Mouse (Mus musculus): Measurements from ENCODE around the gene Tpgs1. TPM values are rescaled to one million over a fixed set of nuclear protein-coding genes. Genes with fewer than 3 reads are reported as not detected.
"Not testable (repeated sequence)": the region's sequence is repeated elsewhere in the genome, so short reads cannot be mapped to it uniquely, and the experiment has no call there.

Tpgs1 gene
- polyA plus RNA-seq, 1 experiment from 2014 or later = 61.7 TPM

DNA sequence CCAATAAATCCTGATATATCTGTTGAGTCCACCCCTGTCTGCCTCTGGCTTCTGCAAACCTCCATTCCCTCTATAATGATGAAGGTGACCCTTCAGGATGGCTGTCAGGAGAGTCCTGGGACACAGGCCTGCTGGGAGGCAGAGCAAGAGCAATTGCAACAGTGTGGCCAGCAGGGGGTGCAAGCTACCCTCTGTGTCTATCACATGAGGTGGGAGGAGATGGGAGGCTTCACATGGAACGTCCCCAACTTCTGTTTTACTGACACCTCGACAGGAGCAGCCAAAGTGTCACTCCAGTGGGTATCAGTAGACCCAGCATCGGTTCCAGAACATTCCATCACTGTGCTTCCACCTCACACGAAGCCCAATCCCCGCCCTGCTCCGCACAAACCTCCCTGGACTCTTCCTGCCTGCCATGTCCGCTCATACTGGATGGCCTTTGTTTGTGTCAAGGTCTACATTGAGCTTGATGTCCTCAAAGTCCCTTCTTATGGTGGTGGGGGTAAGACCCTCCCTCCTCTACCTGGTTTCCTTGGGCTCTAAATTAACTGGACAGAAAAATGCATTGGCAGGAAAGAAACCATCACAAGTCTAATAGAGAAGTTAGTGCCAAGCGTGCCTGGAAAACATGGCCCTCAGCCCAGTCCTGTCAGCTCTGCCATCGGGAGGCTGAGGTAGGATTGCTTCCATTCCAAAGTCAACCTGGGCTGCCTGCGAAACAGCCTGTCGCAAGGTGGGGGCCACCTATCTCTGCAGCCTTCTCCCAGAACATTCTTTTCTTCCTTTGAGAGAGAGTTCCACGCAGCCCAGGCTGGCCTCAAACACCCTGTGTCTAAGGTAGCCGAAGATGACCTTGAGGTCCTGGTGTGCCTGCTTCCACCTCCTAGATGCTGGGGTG, 26.3 kb downstream of the Tpgs1 start:
- Histone ChIP-seq H3K9me3 (no peaks in the 10 kb centered on the region), H3K27ac (peak overlapping the region; percentile 93), H3K4me1 (peaks cover 34% of the 10 kb centered on the region), H3K27me3 (no peaks in the 10 kb centered on the region), H3K4me3 (no peak overlapping the region), H3K36me3 (no peaks in the 10 kb centered on the region), H3K4me2 (peak overlapping the region; percentile 33; the same call in 1 of the 2 replicates), H3K9ac (peak overlapping the region; percentile 8; the same call in 1 of the 2 replicates)
- no peak; the same call in 1 of the 2 replicates for ATAC-seq (ENCODE audit: borderline replicate concordance, extremely low read depth, low FRiP score, low TSS enrichment)
- 48% methylated on average over 13 of the region's 13 CpGs for WGBS

DNA sequence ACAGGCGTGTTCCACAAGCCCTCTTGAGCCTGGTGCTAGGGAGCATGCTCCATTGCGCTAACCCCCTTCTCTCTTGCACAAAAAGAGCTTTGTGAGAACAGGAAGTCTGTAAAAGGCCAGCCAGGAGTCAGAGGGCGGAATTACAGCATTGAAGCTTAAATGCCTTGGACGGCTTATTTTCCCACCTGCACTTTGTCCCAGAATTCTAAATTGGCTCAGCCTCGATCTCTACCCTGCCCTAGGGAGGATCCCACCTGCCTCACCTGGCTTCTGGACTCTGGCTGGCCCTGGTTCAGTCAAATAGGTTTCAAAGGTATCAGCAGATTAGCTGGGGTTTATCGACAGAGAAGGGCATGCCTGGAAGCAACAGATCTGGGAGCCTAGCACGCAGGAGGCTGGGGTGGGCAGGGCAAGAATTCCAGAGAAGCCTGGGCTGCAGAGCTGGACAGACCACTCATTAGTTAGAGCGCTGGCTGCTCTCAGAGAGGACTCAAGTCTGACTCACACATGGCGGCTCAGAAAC, 27.0 kb downstream of the Tpgs1 start:
- Histone ChIP-seq H3K9ac (peak overlapping the region; percentile 12; the same call in 1 of the 2 replicates), H3K4me2 (peak overlapping the region; percentile 33; the same call in 1 of the 2 replicates), H3K27me3 (no peaks in the 10 kb centered on the region), H3K4me1 (peaks cover 40% of the 10 kb centered on the region), H3K36me3 (no peaks in the 10 kb centered on the region), H3K27ac (peak overlapping the region; percentile 93), H3K9me3 (no peaks in the 10 kb centered on the region), H3K4me3 (no peak overlapping the region)
- WGBS = 37% methylated on average over 9 of the region's 9 CpGs
- ATAC-seq (ENCODE audit: borderline replicate concordance, extremely low read depth, low FRiP score, low TSS enrichment) = 0 out of 2 replicates have a peak, but pooled peaks have one; percentile 10

DNA sequence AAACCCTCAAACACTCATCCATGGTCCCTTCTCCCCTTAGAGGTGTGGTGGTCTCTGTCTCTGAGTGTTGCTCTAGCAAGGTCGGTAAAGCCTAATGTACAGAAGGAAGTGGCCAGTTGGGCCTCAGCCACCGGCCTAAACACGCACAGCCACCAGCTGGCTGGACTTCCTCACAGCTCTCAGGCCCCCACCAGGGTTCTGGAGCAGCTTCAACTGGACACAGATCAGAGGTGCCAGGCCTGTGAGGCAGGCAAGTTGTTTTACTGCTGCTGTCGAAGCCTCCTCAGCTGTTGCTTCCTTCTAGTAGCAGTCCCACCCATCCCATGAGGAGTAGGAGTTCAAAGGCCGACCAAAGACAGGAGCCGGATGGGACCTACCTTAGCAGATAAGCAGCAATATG, 28.7 kb downstream of the Tpgs1 start:
- Histone ChIP-seq H3K27me3 (no peaks in the 10 kb centered on the region), H3K9me3 (no peaks in the 10 kb centered on the region), H3K27ac (peak overlapping the region; percentile 93), H3K36me3 (no peaks in the 10 kb centered on the region), H3K9ac (no peak overlapping the region), H3K4me2 (no peak overlapping the region), H3K4me3 (no peak overlapping the region), H3K4me1 (peaks cover 50% of the 10 kb centered on the region)
- WGBS = 30% methylated on average over 6 of the region's 6 CpGs
- ATAC-seq (ENCODE audit: borderline replicate concordance, extremely low read depth, low FRiP score, low TSS enrichment) = peak; percentile 30; the same call in 1 of the 2 replicates

DNA sequence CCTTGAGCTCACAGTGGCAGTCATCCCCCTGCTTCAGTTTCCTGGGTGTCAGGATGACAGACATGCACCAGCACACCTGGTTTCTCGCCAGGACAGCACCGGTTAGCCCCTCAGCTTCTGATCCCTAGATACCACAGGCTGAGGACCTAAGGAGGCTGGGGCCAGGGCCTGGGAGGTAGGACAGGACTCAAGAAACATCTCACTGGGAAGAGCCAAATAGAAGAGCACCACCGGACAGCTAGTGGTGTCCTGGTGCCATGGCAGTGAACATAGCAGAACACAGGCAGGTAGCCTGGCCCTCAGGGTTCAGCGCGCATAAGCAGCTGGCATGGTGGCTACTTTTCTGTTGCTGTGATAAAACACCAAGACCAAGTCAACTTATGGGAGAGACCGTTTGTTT, 29.3 kb downstream of the Tpgs1 start:
- Histone ChIP-seq H3K4me3 (no peak overlapping the region), H3K4me1 (peaks cover 50% of the 10 kb centered on the region), H3K27ac (peak overlapping the region; percentile 93), H3K27me3 (no peaks in the 10 kb centered on the region), H3K4me2 (no peak overlapping the region), H3K36me3 (no peaks in the 10 kb centered on the region), H3K9ac (no peak overlapping the region), H3K9me3 (no peaks in the 10 kb centered on the region)
- no peak for ATAC-seq (ENCODE audit: borderline replicate concordance, extremely low read depth, low FRiP score, low TSS enrichment)
- WGBS = 91% methylated on average over 6 of the region's 6 CpGs

DNA sequence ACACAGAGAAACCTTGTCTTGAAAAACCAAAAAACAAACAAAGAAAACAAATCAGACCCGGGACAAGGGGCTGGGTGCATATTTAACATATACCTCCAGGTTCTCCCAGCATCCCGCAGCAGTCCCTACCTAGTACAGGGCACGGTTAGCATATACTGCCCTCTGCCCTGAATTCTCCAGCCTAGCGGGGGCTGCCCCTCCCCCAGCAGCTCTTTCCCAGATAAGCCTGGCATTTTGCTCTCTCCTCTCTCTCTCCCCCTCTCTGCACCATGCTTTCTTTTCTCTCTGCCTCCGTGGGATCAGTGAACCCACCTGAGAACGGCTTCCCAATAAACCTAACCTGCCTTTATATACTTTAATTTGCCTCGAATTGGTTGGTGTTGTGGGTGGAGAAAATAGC, 31.5 kb downstream of the Tpgs1 start:
- no peaks in the 10 kb centered on the region for H3K9me3 ChIP-seq
- no peak for ATAC-seq (ENCODE audit: borderline replicate concordance, extremely low read depth, low FRiP score, low TSS enrichment)
- no peaks in the 10 kb centered on the region for H3K27me3 ChIP-seq
- H3K27ac ChIP-seq = peak overlapping the region; percentile 96
- peaks cover 55% of the 10 kb centered on the region for H3K4me1 ChIP-seq
- 30% methylated on average over 7 of the region's 7 CpGs for WGBS
- H3K36me3 ChIP-seq = no peaks in the 10 kb centered on the region
- H3K9ac ChIP-seq = peak overlapping the region; percentile 4; the same call in 1 of the 2 replicates
- H3K4me2 ChIP-seq = no peak overlapping the region
- H3K4me3 ChIP-seq = no peak overlapping the region

DNA sequence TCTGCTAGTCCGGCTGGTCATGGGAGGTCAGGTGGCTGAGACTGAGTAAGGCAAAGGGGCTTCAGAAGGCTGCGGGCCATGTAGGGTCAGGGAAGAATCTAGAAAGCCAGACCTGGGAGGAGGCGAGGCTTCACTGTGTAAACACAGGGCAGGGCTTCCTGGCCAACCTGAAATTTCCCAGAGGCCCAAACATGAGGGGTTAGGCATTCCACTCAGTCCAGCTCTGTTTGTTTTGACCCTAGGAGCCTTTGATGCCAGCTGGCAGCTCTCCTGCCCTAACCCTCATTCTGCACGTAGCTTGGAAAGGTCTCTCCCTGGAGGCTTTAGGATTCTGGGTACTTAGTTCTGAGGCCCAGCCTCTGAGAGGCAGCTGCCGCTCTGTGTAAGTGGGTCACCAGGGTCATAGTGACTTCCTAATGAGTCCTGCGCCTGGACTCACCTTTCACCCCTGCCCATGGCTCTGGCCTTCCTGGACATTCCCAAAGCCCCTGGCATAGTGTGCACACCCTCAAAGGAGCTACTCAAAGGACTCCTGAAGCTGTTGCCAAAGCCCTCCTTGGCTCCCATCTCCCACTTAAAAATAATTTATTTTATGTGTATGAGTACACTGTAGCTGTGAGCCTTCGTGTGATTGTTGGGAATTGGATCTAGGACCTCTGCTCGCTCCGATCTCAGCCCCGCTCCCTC, 32.4 kb downstream of the Tpgs1 start:
- no peak overlapping the region for H3K4me2 ChIP-seq
- ATAC-seq (ENCODE audit: borderline replicate concordance, extremely low read depth, low FRiP score, low TSS enrichment) = peak; percentile 25
- H3K27me3 ChIP-seq = no peaks in the 10 kb centered on the region
- no peak overlapping the region for H3K4me3 ChIP-seq
- no peaks in the 10 kb centered on the region for H3K9me3 ChIP-seq
- peaks cover 55% of the 10 kb centered on the region for H3K4me1 ChIP-seq
- whole genome bisulfite sequencing = 26% methylated on average over 10 of the region's 10 CpGs
- no peaks in the 10 kb centered on the region; the same call in 1 of the 2 replicates for H3K36me3 ChIP-seq
- H3K9ac ChIP-seq = peak overlapping the region; percentile 4
- peak overlapping the region; percentile 96 for H3K27ac ChIP-seq

DNA sequence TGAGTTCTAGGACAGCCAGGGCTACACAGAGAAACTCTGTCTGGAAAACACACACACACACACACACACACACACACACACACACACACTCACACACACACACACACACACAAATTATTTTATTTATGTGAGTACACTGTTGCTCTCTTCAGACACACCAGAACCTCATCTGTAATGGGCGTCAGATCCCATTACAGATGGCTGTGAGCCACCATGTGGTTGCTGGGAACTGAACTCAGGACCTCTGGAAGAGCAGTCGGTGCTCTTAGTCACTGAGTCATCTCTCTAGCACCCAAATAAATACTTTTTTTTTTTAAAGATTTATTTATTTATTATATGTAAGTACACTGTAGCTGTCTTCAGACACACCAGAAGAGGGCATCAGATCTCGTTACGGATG, 33.8 kb downstream of the Tpgs1 start:
- H3K4me1 ChIP-seq = peaks cover 59% of the 10 kb centered on the region
- H3K27ac ChIP-seq; H3K4me3 ChIP-seq; ATAC-seq (ENCODE audit: borderline replicate concordance, extremely low read depth, low FRiP score, low TSS enrichment); H3K27me3 ChIP-seq; H3K36me3 ChIP-seq; H3K9ac ChIP-seq; H3K9me3 ChIP-seq; H3K4me2 ChIP-seq: not testable (repeated sequence)
- WGBS = 71% methylated on average over 4 of the region's 4 CpGs

DNA sequence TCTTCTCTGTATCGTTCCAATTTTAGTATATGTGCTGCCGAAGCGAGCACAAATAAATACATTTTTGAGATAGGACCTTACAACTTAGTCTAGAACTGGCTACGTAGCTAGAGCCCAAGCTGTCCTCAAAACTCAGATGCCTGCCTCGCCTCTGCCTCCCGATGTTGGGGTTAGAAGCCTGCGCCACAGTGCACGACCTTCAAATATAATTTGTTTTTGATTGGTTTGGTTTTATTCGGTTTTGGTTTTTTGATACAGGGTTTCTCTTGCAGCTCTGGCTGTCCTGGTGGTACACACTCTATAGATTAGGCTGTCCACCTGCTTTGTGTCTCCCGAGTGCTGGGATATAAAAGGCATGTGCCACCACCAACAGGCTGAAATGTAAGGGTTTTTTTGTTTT, 34.4 kb downstream of the Tpgs1 start:
- peak overlapping the region; percentile 90 for H3K4me3 ChIP-seq
- H3K27me3 ChIP-seq = no peaks in the 10 kb centered on the region
- H3K9me3 ChIP-seq = no peaks in the 10 kb centered on the region
- no peak for ATAC-seq (ENCODE audit: borderline replicate concordance, extremely low read depth, low FRiP score, low TSS enrichment)
- WGBS = 72% methylated on average over 10 of the region's 10 CpGs
- no peak overlapping the region for H3K9ac ChIP-seq
- no peaks in the 10 kb centered on the region; the same call in 1 of the 2 replicates for H3K36me3 ChIP-seq
- peak overlapping the region; percentile 58 for H3K4me2 ChIP-seq
- H3K4me1 ChIP-seq = peaks cover 58% of the 10 kb centered on the region
- peak overlapping the region; percentile 86 for H3K27ac ChIP-seq

DNA sequence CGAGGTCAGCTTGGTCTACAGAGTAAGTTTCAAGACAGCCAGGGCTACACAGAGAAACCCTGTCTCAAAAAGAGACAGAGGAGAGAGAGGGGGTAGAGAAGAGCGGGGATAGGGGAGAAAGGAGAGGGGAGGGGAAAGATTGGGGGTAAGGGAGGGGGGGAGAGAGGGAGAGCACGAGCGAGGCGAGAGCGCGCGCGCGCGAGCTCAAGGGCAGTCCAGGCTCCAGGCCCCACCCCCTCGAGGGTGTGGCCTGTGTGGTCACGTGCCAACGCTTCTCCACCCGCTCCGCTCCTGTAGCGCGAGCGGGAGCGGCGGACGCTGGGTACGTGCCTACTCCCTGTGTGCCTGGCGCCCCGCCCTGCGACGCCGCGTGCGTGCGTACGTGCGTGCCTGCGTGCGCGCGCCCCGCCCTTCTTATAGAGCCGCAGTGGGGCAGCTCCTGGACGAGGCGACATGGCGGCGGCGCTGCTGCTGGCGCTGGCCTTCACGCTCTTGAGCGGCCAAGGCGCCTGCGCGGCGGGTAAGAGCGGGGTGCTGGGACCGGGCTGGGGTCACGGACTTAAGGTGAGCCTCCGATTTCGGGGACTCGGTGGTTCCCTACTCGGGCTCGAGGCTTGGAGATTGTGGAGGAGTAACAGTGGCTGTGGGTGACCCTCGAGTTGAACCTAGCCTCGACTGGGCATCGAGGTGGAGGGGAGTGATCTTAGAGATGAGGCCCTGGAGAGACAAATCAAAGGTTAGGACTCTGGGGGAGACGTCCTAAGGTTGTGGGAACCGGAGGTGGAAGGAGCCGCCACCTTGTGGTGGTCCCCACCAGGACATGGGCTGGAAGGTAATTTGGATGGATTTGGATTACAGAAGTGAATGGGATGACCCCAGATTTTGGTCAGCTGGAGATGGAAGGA, 35.1 kb downstream of the Tpgs1 start, which contains the start of gene Bsg:
Gene Bsg (plus strand): TSS at position 427 of the 905 bp plus-strand sequence.
- H3K4me1 ChIP-seq = peaks cover 62% of the 10 kb centered on the region
- peaks cover 7% of the 10 kb centered on the region; the same call in 1 of the 2 replicates for H3K36me3 ChIP-seq
- no peaks in the 10 kb centered on the region for H3K9me3 ChIP-seq
- H3K9ac ChIP-seq = peak within 1 kb of the TSS; percentile 96
- ATAC-seq (ENCODE audit: borderline replicate concordance, extremely low read depth, low FRiP score, low TSS enrichment) = peak; percentile 95
- peak within 1 kb of the TSS; percentile 86 for H3K27ac ChIP-seq
- peak within 1 kb of the TSS; percentile 90 for H3K4me3 ChIP-seq
- H3K4me2 ChIP-seq = peak within 1 kb of the TSS; percentile 70
- H3K27me3 ChIP-seq = no peaks in the 10 kb centered on the region
- WGBS = under 1% methylated on average over 65 of the region's 65 CpGs

DNA sequence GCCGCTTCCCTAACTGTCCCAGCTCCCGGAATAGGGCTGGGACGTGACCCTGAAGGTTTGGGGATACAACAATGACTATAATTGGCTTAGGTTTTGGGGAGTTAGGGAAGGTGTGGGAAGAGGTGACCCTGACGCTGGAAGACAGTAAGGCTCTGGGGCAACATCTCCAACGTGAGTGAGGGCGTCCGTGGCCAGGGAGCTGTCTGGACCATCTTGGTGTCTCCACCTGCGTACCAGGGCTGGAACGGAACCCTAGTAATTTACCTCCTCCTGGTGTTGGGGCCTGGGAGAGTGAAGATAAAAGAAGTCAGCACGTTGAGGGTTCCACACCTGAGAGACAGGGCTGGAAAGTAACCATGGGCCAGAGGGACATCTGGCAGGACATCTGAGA, 35.8 kb downstream of the Tpgs1 start:
- Histone ChIP-seq H3K4me3 (peak overlapping the region; percentile 90), H3K36me3 (peaks cover 14% of the 10 kb centered on the region), H3K9ac (peak overlapping the region; percentile 96), H3K9me3 (no peaks in the 10 kb centered on the region), H3K27me3 (no peaks in the 10 kb centered on the region), H3K4me1 (peaks cover 62% of the 10 kb centered on the region), H3K4me2 (peak overlapping the region; percentile 70), H3K27ac (peak overlapping the region; percentile 86)
- no peak for ATAC-seq (ENCODE audit: borderline replicate concordance, extremely low read depth, low FRiP score, low TSS enrichment)
- WGBS = 2% methylated on average over 10 of the region's 10 CpGs

DNA sequence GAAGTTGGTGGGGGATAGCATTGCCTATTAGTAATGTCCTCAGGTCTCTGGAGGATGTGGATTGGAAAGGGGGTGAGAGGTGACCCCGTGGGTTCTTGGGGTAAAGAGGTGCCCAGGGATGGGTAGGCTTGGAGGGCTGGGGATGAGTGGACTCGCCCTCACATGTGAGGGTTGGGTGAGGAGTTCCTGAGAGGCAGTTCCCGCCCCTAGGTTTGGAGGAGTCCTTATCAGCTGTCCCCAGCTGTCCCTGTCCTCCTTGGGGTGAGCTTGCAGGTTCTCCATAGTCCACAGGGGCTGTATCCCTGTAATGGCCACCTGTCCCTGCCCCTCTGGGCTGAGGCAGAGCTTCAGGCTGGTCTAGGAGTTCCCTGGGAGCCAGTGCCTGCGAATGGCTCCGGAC, 36.8 kb downstream of the Tpgs1 start:
- no peak for ATAC-seq (ENCODE audit: borderline replicate concordance, extremely low read depth, low FRiP score, low TSS enrichment)
- Histone ChIP-seq H3K9ac (peak overlapping the region; percentile 96), H3K27ac (no peak overlapping the region), H3K4me2 (peak overlapping the region; percentile 70), H3K36me3 (peaks cover 24% of the 10 kb centered on the region), H3K27me3 (no peaks in the 10 kb centered on the region), H3K9me3 (no peaks in the 10 kb centered on the region), H3K4me3 (peak overlapping the region; percentile 90), H3K4me1 (peaks cover 57% of the 10 kb centered on the region)
- WGBS = 65% methylated on average over 5 of the region's 5 CpGs

Data from lung, embryonic 15.5 days (tissue).